Mouse (Mus musculus) hindbrain, embryonic 12.5 days (tissue): ENCODE data around the gene Fbl. TPM values are rescaled to one million over a fixed set of nuclear protein-coding genes. Genes with fewer than 3 reads are reported as not detected.
"Not testable (repeated sequence)": the region's sequence is repeated elsewhere in the genome, so short reads cannot be mapped to it uniquely, and the experiment has no call there.

Experiments
- ATAC-seq: fragments of 200-750 bp; cut with Nextera tagmentation; 2 replicates; pipeline ENCODE4 v1.8.0; 2017; ENCODE audit warnings: moderate TSS enrichment; ENCODE audit not compliant: low FRiP score
- H3K27ac ChIP-seq: fragments of 300-500 bp; sonication (generic); 2 replicates; pipeline ENCODE4 v1.5.1; 2016; ENCODE audit warnings: mild to moderate bottlenecking
- H3K27me3 ChIP-seq: fragments of 300-500 bp; sonication (generic); 2 replicates; pipeline ENCODE4 v1.6.1; 2016; ENCODE audit warnings: mild to moderate bottlenecking
- H3K36me3 ChIP-seq: fragments of 300-500 bp; sonication (generic); 2 replicates; pipeline ENCODE4 v1.6.1; 2016; ENCODE audit warnings: mild to moderate bottlenecking
- H3K4me1 ChIP-seq: fragments of 300-500 bp; sonication (generic); 2 replicates; pipeline ENCODE4 v1.6.1; 2016
- H3K4me2 ChIP-seq: fragments of 300-500 bp; sonication (generic); replicated peaks from 2 replicates; pipeline ENCODE4 v1.6.1; 2016; ENCODE audit warnings: mild to moderate bottlenecking
- H3K4me3 ChIP-seq: fragments of 300-500 bp; sonication (generic); 2 replicates; pipeline ENCODE4 v1.5.1; 2016; ENCODE audit warnings: mild to moderate bottlenecking
- H3K9ac ChIP-seq: fragments of 300-500 bp; sonication (generic); 2 replicates; pipeline ENCODE4 v1.6.1; 2016; ENCODE audit warnings: mild to moderate bottlenecking, moderate library complexity
- H3K9me3 ChIP-seq: fragments of 300-500 bp; sonication (generic); replicated peaks from 2 replicates; pipeline ENCODE4 v1.6.1; 2016; ENCODE audit warnings: mild to moderate bottlenecking
- WGBS: fragments of 180-500 bp; shearing (Covaris S2); methylation state at CpG from one replicate; pipeline ENCODE4 v1.1.7; 2016; 5-methylcytosine and 5-hydroxymethylcytosine counted together
- polyA plus RNA-seq: library from polyadenylated mRNA; unstranded; fragments of >200 nt; fragmentation: Nextera tagmentation; extraction: Ambion mirVana; gene quantifications from 2 replicates; pipeline ENCODE4 v1.2.1, GENCODE M21; 2016

Fbl gene
- polyA plus RNA-seq, 1 experiment from 2014 or later = 115 TPM

DNA sequence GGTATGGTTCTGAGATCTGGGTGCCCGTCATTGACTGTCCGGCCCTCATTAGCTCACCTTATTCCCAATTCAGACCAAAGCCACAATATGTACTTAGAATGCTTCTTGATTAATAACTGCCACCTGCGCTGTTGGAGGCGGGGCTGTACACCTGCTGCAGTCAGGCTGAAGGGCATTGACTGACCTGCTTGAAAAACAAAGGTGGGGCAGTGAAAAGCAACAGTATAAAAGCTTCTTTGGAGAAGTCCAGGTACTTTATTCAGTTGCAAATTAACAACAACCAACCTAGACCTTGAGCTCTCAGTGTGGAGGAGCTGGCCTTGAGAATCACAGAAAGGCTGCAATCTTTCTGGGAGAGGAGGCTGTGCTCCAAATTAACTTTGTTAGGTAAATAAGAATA, 57.9 kb downstream of the Fbl start:
- not testable (repeated sequence) for H3K27ac ChIP-seq, H3K27me3 ChIP-seq, H3K9me3 ChIP-seq, H3K4me3 ChIP-seq, H3K9ac ChIP-seq, H3K4me1 ChIP-seq, H3K36me3 ChIP-seq, H3K4me2 ChIP-seq, ATAC-seq
- 98% methylated on average over 4 of the region's 4 CpGs for WGBS

Other genes starting within 250 kb of the Fbl start
- 15.5 and 17.0 TPM in 2 replicates for gene Zfp974, start 240.2 kb upstream of the Fbl start, polyA plus RNA-seq
- gene Zfp780b, start 190.5 kb upstream of the Fbl start, polyA plus RNA-seq = 25.8 and 27.2 TPM in 2 replicates
- gene Zfp850, start 155.6 kb upstream of the Fbl start, polyA plus RNA-seq = 6.1 and 7.5 TPM in 2 replicates
- 309 and 313 TPM in 2 replicates for gene Psmc4, start 119.6 kb upstream of the Fbl start, polyA plus RNA-seq
- 0.31 TPM in 1 of 2 replicates, not detected in the other for gene Fcgbp, start 98.5 kb upstream of the Fbl start, polyA plus RNA-seq
- gene 9530053A07Rik, start 40.2 kb upstream of the Fbl start, polyA plus RNA-seq = 0.09 and 0.12 TPM in 2 replicates
- 21.5 and 21.7 TPM in 2 replicates for gene Dyrk1b, start 9.8 kb downstream of the Fbl start, polyA plus RNA-seq
- 19.3 and 20.0 TPM in 2 replicates for gene Eid2, start 98.2 kb downstream of the Fbl start, polyA plus RNA-seq
- gene Eid2b, start 108.0 kb downstream of the Fbl start, polyA plus RNA-seq = 26.7 and 28.4 TPM in 2 replicates
- 0.34 and 0.82 TPM in 2 replicates for gene Selenov, start 121.5 kb downstream of the Fbl start, polyA plus RNA-seq
- 56.6 and 58.9 TPM in 2 replicates for gene Dll3, start 132.5 kb downstream of the Fbl start, polyA plus RNA-seq
- gene Timm50, start 142.4 kb downstream of the Fbl start, polyA plus RNA-seq = 142 and 160 TPM in 2 replicates
- gene Supt5, start 169.0 kb downstream of the Fbl start, polyA plus RNA-seq = 105 and 112 TPM in 2 replicates
- gene Rps16, start 180.9 kb downstream of the Fbl start, polyA plus RNA-seq = 514 and 573 TPM in 2 replicates
- gene Plekhg2, start 202.9 kb downstream of the Fbl start, polyA plus RNA-seq = 71.7 and 74.9 TPM in 2 replicates
- gene Zfp36, start 210.5 kb downstream of the Fbl start, polyA plus RNA-seq = 6.3 and 7.3 TPM in 2 replicates
- 39.6 and 42.2 TPM in 2 replicates for gene Med29, start 223.0 kb downstream of the Fbl start, polyA plus RNA-seq
- 83.9 and 85.9 TPM in 2 replicates for gene Paf1, start 223.2 kb downstream of the Fbl start, polyA plus RNA-seq